Mouse (Mus musculus): Measurements from ENCODE around the gene Pgpep1. TPM values are rescaled to one million over a fixed set of nuclear protein-coding genes. Genes with fewer than 3 reads are reported as not detected.
A peak's percentile ranks its signal among the peaks of the same experiment; 100 is the strongest.

Pgpep1 gene
- polyA plus RNA-seq, 1 experiment from 2014 or later: 59.8 TPM

DNA sequence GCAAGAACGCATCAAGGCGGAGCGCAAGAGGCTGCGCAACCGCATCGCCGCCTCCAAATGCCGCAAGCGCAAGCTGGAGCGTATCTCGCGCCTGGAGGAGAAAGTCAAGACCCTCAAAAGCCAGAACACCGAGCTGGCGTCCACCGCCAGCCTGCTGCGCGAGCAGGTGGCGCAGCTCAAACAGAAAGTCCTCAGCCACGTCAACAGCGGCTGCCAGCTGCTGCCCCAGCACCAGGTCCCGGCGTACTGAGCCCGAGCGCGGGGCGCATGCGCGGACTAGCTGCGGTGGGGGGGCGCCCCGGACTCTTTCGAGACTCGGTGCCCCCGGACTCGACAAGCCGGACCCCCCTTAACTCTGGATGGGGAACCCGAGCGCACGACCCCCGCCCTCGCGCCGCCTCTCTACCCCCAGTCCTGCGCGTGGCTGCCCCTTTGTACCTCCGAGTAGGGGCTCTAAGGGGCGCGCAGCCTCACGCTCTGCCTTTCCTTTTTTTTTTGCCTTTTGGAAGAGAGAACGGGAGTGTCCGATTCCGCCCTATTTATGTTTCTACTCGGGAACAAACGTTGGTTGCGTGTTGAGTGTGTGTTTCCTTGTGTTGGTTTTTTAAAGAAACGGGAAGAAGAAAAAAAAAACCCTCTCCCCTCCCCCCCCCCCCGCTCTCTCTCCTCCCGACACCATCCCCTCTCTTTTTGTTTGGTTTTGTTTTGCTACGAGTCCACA lies 39.8 kb upstream of the Pgpep1 start:
- Histone ChIP-seq H3K36me3 (ENCODE audit: control insufficient read depth, insufficient read depth, low read length) (peaks cover 21% of the 10 kb centered on the region; the same call in 1 of the 2 replicates), H3K27me3 (replicated peaks; ENCODE audit: control insufficient read depth, insufficient read depth, low read length) (no peaks in the 10 kb centered on the region), H3K9me3 (ENCODE audit: control insufficient read depth, low read length) (no peaks in the 10 kb centered on the region), H3K4me2 (ENCODE audit: low read depth, low read length) (peak overlapping the region; percentile 61), H3K9ac (ENCODE audit: low read depth, low read length) (peak overlapping the region; percentile 100), H3K27ac (replicated peaks; ENCODE audit: low read depth, low read length) (peak overlapping the region; percentile 99), H3K4me1 (ENCODE audit: control insufficient read depth, insufficient read depth, low read length) (peaks cover 39% of the 10 kb centered on the region), H3K4me3 (ENCODE audit: low read depth, low read length) (peak overlapping the region; percentile 96)
- DNase-seq (ENCODE audit: low spot score) (peak; percentile 89), ATAC-seq (ENCODE audit: low read depth) (no peak)
- 0% methylated on average over 44 of the region's 59 CpGs for WGBS

- Histone ChIP-seq H3K4me2 (ENCODE audit: low read depth, low read length) (peak overlapping the region; percentile 61), H3K36me3 (ENCODE audit: control insufficient read depth, insufficient read depth, low read length) (peaks cover 17% of the 10 kb centered on the region; the same call in 1 of the 2 replicates), H3K27ac (replicated peaks; ENCODE audit: low read depth, low read length) (peak overlapping the region; percentile 99), H3K27me3 (replicated peaks; ENCODE audit: control insufficient read depth, insufficient read depth, low read length) (no peaks in the 10 kb centered on the region), H3K4me1 (ENCODE audit: control insufficient read depth, insufficient read depth, low read length) (peaks cover 41% of the 10 kb centered on the region), H3K9me3 (ENCODE audit: control insufficient read depth, low read length) (no peaks in the 10 kb centered on the region), H3K9ac (ENCODE audit: low read depth, low read length) (peak overlapping the region; percentile 100), H3K4me3 (ENCODE audit: low read depth, low read length) (peak overlapping the region; percentile 96)
- DNase-seq (ENCODE audit: low spot score) (no peak), ATAC-seq (ENCODE audit: low read depth) (no peak)
- 0% methylated on average over 27 of the region's 89 CpGs for WGBS
Measured at GRCm38 (mm10) chr8:70699116-70699833, 39.1 kb upstream of the Pgpep1 start.

DNA sequence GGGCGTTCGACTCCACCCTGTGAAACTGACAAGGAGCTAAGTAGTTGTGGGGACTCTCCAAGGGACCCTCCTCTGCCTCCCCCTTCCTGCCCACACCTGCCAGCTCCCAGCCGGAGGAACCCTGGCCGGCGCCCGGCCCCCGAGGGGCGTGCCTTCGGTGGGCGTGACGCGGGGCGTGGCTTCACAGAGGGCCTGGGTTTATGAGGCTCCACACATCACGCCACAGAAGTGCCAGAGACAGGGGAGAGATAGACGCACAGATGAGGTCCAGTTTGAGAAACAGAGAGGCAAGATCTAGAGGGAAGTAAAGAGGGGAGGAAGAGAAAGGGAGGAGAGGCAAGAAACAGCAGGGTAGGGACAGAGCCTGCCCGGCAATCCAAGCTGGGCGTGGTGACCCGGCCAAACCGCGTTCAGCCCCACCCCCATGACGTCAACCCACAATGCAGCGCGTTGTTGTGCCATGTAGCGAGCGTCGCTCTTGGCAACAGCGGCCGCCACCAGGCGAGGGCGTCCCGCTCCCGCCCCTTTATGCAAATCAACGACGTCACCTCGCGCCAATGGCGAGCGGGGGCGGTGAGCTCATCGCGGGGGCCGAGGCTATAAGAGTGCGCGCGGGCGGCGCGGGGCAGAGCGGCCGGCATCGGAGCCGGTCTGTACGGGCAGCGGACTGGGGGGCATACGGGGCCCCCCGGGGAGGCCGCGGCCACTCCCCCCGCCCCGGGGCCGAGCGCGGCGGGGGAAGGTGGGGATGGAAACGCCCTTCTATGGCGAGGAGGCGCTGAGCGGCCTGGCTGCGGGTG lies 38.3 kb upstream of the Pgpep1 start, which contains the start of gene Jund:
Gene Jund, plus strand, starts transcription at position 640 of the 800 bp plus-strand sequence.
- peak within 1 kb of the TSS; percentile 61 for H3K4me2 ChIP-seq (ENCODE audit: low read depth, low read length)
- H3K27me3 ChIP-seq (replicated peaks; ENCODE audit: control insufficient read depth, insufficient read depth, low read length): no peaks in the 10 kb centered on the region
- peak; percentile 99 for DNase-seq (ENCODE audit: low spot score)
- H3K9ac ChIP-seq (ENCODE audit: low read depth, low read length): peak within 1 kb of the TSS; percentile 100
- H3K9me3 ChIP-seq (ENCODE audit: control insufficient read depth, low read length): no peaks in the 10 kb centered on the region
- H3K4me3 ChIP-seq (ENCODE audit: low read depth, low read length): peak within 1 kb of the TSS; percentile 96
- H3K4me1 ChIP-seq (ENCODE audit: control insufficient read depth, insufficient read depth, low read length): peaks cover 41% of the 10 kb centered on the region
- H3K27ac ChIP-seq (replicated peaks; ENCODE audit: low read depth, low read length): peak within 1 kb of the TSS; percentile 99
- ATAC-seq (ENCODE audit: low read depth): peak; percentile 87
- WGBS: 1% methylated on average over 34 of the region's 69 CpGs
- peaks cover 15% of the 10 kb centered on the region; the same call in 1 of the 2 replicates for H3K36me3 ChIP-seq (ENCODE audit: control insufficient read depth, insufficient read depth, low read length)

GRCm38 (mm10) chr8:70697366-70698250 lies 37.4 kb upstream of the Pgpep1 start:
- H3K27me3 ChIP-seq (replicated peaks; ENCODE audit: control insufficient read depth, insufficient read depth, low read length): no peaks in the 10 kb centered on the region
- H3K4me3 ChIP-seq (ENCODE audit: low read depth, low read length): peak overlapping the region; percentile 96
- peak overlapping the region; percentile 64 for H3K9ac ChIP-seq (ENCODE audit: low read depth, low read length)
- ATAC-seq (ENCODE audit: low read depth) (no peak), DNase-seq (ENCODE audit: low spot score) (no peak)
- H3K27ac ChIP-seq (replicated peaks; ENCODE audit: low read depth, low read length): peak overlapping the region; percentile 99
- no peaks in the 10 kb centered on the region for H3K9me3 ChIP-seq (ENCODE audit: control insufficient read depth, low read length)
- peaks cover 6% of the 10 kb centered on the region; the same call in 1 of the 2 replicates for H3K36me3 ChIP-seq (ENCODE audit: control insufficient read depth, insufficient read depth, low read length)
- 68% methylated on average over 12 of the region's 12 CpGs for WGBS
- peaks cover 41% of the 10 kb centered on the region for H3K4me1 ChIP-seq (ENCODE audit: control insufficient read depth, insufficient read depth, low read length)
- peak overlapping the region; percentile 61 for H3K4me2 ChIP-seq (ENCODE audit: low read depth, low read length)

DNA sequence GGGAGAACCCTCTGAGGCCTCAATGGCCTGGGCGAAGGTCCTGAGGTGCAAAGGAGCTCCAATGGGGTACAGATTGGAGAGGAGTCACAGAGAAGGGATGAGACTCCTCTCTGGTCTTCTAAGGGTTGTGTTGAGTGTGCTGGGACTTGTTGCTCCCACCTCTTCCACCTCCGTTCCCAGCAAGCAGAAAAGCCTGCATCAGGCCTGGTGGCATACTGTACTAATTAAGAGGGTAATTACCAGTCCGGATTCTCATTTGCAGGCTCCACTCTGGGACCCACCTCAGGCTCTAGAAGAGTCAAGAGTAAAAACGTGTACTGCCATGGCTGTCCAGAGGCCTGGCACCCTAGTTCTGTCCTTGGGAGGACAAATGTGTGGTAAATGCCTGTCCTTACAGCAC lies 36.8 kb upstream of the Pgpep1 start:
- WGBS: 21% methylated on average over 3 of the region's 4 CpGs
- Histone ChIP-seq H3K27ac (replicated peaks; ENCODE audit: low read depth, low read length) (peak overlapping the region; percentile 99), H3K4me1 (ENCODE audit: control insufficient read depth, insufficient read depth, low read length) (peaks cover 46% of the 10 kb centered on the region)

GRCm38 (mm10) chr8:70696019-70696885 lies 36.1 kb upstream of the Pgpep1 start:
- Histone ChIP-seq H3K4me1 (ENCODE audit: control insufficient read depth, insufficient read depth, low read length) (peaks cover 46% of the 10 kb centered on the region), H3K27me3 (replicated peaks; ENCODE audit: control insufficient read depth, insufficient read depth, low read length) (no peaks in the 10 kb centered on the region), H3K9ac (ENCODE audit: low read depth, low read length) (peak overlapping the region; percentile 63), H3K27ac (replicated peaks; ENCODE audit: low read depth, low read length) (peak overlapping the region; percentile 99), H3K36me3 (ENCODE audit: control insufficient read depth, insufficient read depth, low read length) (no peaks in the 10 kb centered on the region), H3K9me3 (ENCODE audit: control insufficient read depth, low read length) (no peaks in the 10 kb centered on the region), H3K4me3 (ENCODE audit: low read depth, low read length) (peak overlapping the region; percentile 23), H3K4me2 (ENCODE audit: low read depth, low read length) (peak overlapping the region; percentile 56)
- 7% methylated on average over 29 of the region's 31 CpGs for WGBS
- no peak for ATAC-seq (ENCODE audit: low read depth)
- peak; percentile 92 for DNase-seq (ENCODE audit: low spot score)

More for the DNA sequence above, 36.8 kb upstream of the Pgpep1 start:
- Histone ChIP-seq H3K9ac (ENCODE audit: low read depth, low read length) (peak overlapping the region; percentile 63), H3K4me2 (ENCODE audit: low read depth, low read length) (peak overlapping the region; percentile 56), H3K9me3 (ENCODE audit: control insufficient read depth, low read length) (no peaks in the 10 kb centered on the region), H3K27me3 (replicated peaks; ENCODE audit: control insufficient read depth, insufficient read depth, low read length) (no peaks in the 10 kb centered on the region), H3K36me3 (ENCODE audit: control insufficient read depth, insufficient read depth, low read length) (no peaks in the 10 kb centered on the region), H3K4me3 (ENCODE audit: low read depth, low read length) (peak overlapping the region; percentile 23)
- DNase-seq (ENCODE audit: low spot score): no peak
- ATAC-seq (ENCODE audit: low read depth): no peak

DNA sequence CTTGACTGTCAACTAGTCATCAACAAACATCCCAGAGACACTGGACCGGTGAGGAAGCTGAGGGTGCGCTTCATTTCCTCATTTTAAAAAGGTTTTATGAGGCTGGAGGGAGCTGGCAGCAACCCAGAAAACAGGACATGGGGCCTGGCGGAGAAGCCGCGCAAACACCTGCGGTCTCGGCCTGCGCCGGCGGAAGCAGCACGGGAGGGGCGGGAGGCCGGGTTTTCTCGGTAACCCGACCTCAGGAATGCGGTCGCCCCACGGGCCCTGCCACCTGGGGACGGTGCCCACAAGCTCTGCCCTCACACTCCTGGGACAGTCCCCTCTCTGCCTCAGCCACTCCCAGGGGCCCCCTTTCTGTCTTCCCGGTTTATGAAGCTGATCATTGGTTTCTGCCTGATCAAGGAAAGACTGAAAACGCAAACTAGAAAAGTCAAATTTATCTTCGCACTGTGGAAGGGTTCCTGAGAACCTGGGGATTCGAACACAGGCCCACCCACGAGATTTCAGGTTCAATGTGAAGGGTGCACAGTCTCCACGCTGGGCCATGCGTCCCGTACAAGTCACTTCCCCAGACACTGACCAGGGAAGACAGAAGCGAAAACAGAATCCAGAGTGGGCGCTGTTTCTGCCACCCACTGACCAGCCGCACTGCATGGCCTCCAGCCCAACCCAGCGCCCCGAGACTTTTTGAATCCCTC lies 35.3 kb upstream of the Pgpep1 start:
- Histone ChIP-seq H3K9me3 (ENCODE audit: control insufficient read depth, low read length) (no peaks in the 10 kb centered on the region), H3K9ac (ENCODE audit: low read depth, low read length) (peak overlapping the region; percentile 46; the same call in 1 of the 2 replicates), H3K4me2 (ENCODE audit: low read depth, low read length) (peak overlapping the region; percentile 33; the same call in 1 of the 2 replicates), H3K27me3 (replicated peaks; ENCODE audit: control insufficient read depth, insufficient read depth, low read length) (no peaks in the 10 kb centered on the region), H3K36me3 (ENCODE audit: control insufficient read depth, insufficient read depth, low read length) (no peaks in the 10 kb centered on the region), H3K4me3 (ENCODE audit: low read depth, low read length) (no peak overlapping the region), H3K27ac (replicated peaks; ENCODE audit: low read depth, low read length) (peak overlapping the region; percentile 99), H3K4me1 (ENCODE audit: control insufficient read depth, insufficient read depth, low read length) (peaks cover 46% of the 10 kb centered on the region)
- DNase-seq (ENCODE audit: low spot score) (peak; percentile 74), ATAC-seq (ENCODE audit: low read depth) (no peak; the same call in 1 of the 2 replicates)
- WGBS: 26% methylated on average over 29 of the region's 32 CpGs
